Mouse (Mus musculus) cerebellum, postnatal 10 days (tissue): Measurements from ENCODE around the gene Fars2.

ENCODE experiments used
- DNase-seq, 2 experiments: peaks; one replicate each; pipeline ENCODE4 v3.0.0; 2021; ENCODE audit warnings: mixed read lengths in 2 of 2

Gene Fars2

GRCm38 (mm10) chr13:36221897-36222296 lies 104.7 kb downstream of the Fars2 start:
- DNase-seq: peak; percentile 24 to 44

- no peak for DNase-seq
These were observed 105.5 kb downstream of the Fars2 start for GRCm38 (mm10) chr13:36222721-36223120.

- no peak for DNase-seq
These were observed 107.2 kb downstream of the Fars2 start for GRCm38 (mm10) chr13:36224431-36224830.

GRCm38 (mm10) chr13:36242261-36242660 lies 125.0 kb downstream of the Fars2 start:
- DNase-seq: peak in 1 of 2 experiments; percentile 14

- no peak for DNase-seq
These were observed 136.7 kb downstream of the Fars2 start for GRCm38 (mm10) chr13:36253936-36254335.

GRCm38 (mm10) chr13:36257213-36257612 lies 140.0 kb downstream of the Fars2 start:
- DNase-seq: no peak

- no peak for DNase-seq
These were observed 142.5 kb downstream of the Fars2 start for GRCm38 (mm10) chr13:36259754-36260153.

- DNase-seq: no peak
These were observed 144.1 kb downstream of the Fars2 start for GRCm38 (mm10) chr13:36261299-36261698.

GRCm38 (mm10) chr13:36263240-36264095 lies 146.3 kb downstream of the Fars2 start:
- DNase-seq: no peak

GRCm38 (mm10) chr13:36264391-36264790 lies 147.2 kb downstream of the Fars2 start:
- peak; percentile 56 to 59 for DNase-seq

GRCm38 (mm10) chr13:36265342-36265744 lies 148.1 kb downstream of the Fars2 start:
- no peak for DNase-seq

GRCm38 (mm10) chr13:36267399-36267798 lies 150.2 kb downstream of the Fars2 start:
- peak in 1 of 2 experiments; percentile 18 for DNase-seq

GRCm38 (mm10) chr13:36270867-36271266 lies 153.7 kb downstream of the Fars2 start:
- peak; percentile 30 to 34 for DNase-seq

- DNase-seq: no peak
These were observed 156.3 kb downstream of the Fars2 start for GRCm38 (mm10) chr13:36273497-36273896.

- no peak for DNase-seq
These were observed 159.0 kb downstream of the Fars2 start for GRCm38 (mm10) chr13:36276194-36276593.

- DNase-seq: peak; percentile 90 to 93
These were observed 164.8 kb downstream of the Fars2 start for GRCm38 (mm10) chr13:36282018-36282417.

- peak; percentile 82 to 91 for DNase-seq
These were observed 165.8 kb downstream of the Fars2 start for GRCm38 (mm10) chr13:36282785-36283544.

- DNase-seq: peak in 1 of 2 experiments; percentile 38
These were observed 166.4 kb downstream of the Fars2 start for GRCm38 (mm10) chr13:36283545-36284067.

- DNase-seq: no peak
These were observed 166.9 kb downstream of the Fars2 start for GRCm38 (mm10) chr13:36284097-36284496.

- no peak for DNase-seq
These were observed 168.0 kb downstream of the Fars2 start for GRCm38 (mm10) chr13:36285235-36285634.

GRCm38 (mm10) chr13:36293511-36293910 lies 176.3 kb downstream of the Fars2 start:
- DNase-seq: peak; percentile 61 to 82

- no peak for DNase-seq
These were observed 177.3 kb downstream of the Fars2 start for GRCm38 (mm10) chr13:36294503-36294902.

- DNase-seq: peak; percentile 51 to 68
These were observed 178.6 kb downstream of the Fars2 start for GRCm38 (mm10) chr13:36295848-36296247.
